Mouse (Mus musculus) hindbrain, embryonic 16.5 days (tissue): ENCODE measurements at regions not wholly inside any gene's neighbourhood (a gene's known extent, or its start where the extent isn't known, plus 50 kb on each side); places are given as distances from the start of the nearest gene placed in this dataset.

ENCODE experiments used
- ATAC-seq: fragments of 200-750 bp; cut with Nextera tagmentation; 2 replicates; pipeline ENCODE4 v1.8.0; 2017; ENCODE audit warnings: moderate TSS enrichment, moderate library complexity
- H3K27ac ChIP-seq: fragments of 300-500 bp; sonication (generic); 2 replicates; pipeline ENCODE4 v1.5.1; 2014; ENCODE audit warnings: low read depth, mild to moderate bottlenecking, control low read depth, low read length, moderate library complexity
- H3K27me3 ChIP-seq: fragments of 300-500 bp; sonication (generic); replicated peaks from 2 replicates; pipeline ENCODE4 v1.6.1; 2014; ENCODE audit warnings: low read length; ENCODE audit not compliant: control insufficient read depth, insufficient read depth
- H3K36me3 ChIP-seq: fragments of 300-500 bp; sonication (generic); 2 replicates; pipeline ENCODE4 v1.6.1; 2014; ENCODE audit warnings: mild to moderate bottlenecking, low read length, moderate library complexity, mixed read lengths; ENCODE audit not compliant: control insufficient read depth, insufficient read depth
- H3K4me1 ChIP-seq: fragments of 300-500 bp; sonication (generic); 2 replicates; pipeline ENCODE4 v1.6.1; 2014; ENCODE audit warnings: low read depth, low read length; ENCODE audit not compliant: control insufficient read depth, insufficient read depth
- H3K4me2 ChIP-seq: fragments of 300-500 bp; sonication (generic); 2 replicates; pipeline ENCODE4 v1.6.1; 2014; ENCODE audit warnings: mild to moderate bottlenecking, low read length, control low read depth, moderate library complexity
- H3K4me3 ChIP-seq: fragments of 300-500 bp; sonication (generic); 2 replicates; pipeline ENCODE4 v1.5.1; 2014; ENCODE audit warnings: mild to moderate bottlenecking, low read length, control low read depth, moderate library complexity
- H3K9ac ChIP-seq: fragments of 300-500 bp; sonication (generic); 2 replicates; pipeline ENCODE4 v1.6.1; 2014; ENCODE audit warnings: low read depth, mild to moderate bottlenecking, control low read depth, low read length, moderate library complexity
- H3K9me3 ChIP-seq: fragments of 300-500 bp; sonication (generic); 2 replicates; pipeline ENCODE4 v1.6.1; 2014; ENCODE audit warnings: mild to moderate bottlenecking, low read length, moderate library complexity; ENCODE audit not compliant: control insufficient read depth
- WGBS: fragments of 180-500 bp; shearing (Covaris S2); extraction: QIAGEN DNeasy Blood & Tissue Kit; methylation state at CpG from one replicate; pipeline ENCODE4 v1.1.7; 2014; 5-methylcytosine and 5-hydroxymethylcytosine counted together

DNA sequence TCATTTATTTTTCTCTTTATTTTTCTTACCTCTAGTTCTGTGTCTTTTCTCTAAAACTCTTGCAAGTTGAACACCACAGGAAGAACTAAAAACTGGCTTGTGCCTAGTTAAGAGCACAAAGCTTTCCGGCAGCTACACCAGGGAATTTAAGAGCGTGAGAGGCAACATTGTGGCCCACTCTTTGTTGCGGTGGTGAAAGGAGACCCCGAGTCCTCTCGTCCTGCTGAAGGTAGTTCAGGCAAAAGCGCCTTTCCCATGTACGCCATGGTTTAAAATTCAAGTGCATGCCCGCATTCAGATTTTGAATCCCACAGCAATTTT is 142.4 kb downstream of the Ascl1 start:
- Histone ChIP-seq H3K4me2 (peak overlapping the region; percentile 40), H3K9me3 (no peaks in the 10 kb centered on the region), H3K9ac (0 out of 2 replicates have a peak overlapping the region, but pooled peaks have one; percentile 10), H3K27me3 (no peaks in the 10 kb centered on the region), H3K36me3 (no peaks in the 10 kb centered on the region), H3K27ac (no peak overlapping the region), H3K4me1 (peaks cover 7% of the 10 kb centered on the region), H3K4me3 (peak overlapping the region; percentile 1)
- WGBS, result 29% methylated on average over 8 of the region's 8 CpGs
- no peak; the same call in 1 of the 2 replicates for ATAC-seq

DNA sequence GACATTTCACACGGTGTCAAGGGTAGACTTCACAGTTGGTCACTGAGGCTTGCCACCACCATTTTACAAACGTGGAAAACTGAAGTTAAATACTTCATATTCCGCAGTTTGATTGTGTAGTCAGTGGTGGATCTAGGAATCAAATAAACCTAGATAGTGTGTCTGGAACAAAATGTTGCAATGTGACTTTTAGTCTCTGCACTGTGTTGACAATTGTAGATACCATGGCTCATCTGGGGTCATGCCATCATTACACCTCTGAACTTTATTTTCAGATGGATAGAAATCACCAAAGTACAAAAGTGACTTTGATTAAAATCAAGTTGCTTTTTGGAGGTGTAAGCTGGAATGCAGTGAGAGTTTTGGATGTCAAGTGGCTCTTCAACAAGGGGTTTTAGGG is 158.3 kb downstream of the Ascl1 start:
- Histone ChIP-seq H3K4me3 (no peak overlapping the region), H3K4me2 (no peak overlapping the region), H3K9me3 (no peaks in the 10 kb centered on the region; the same call in 1 of the 2 replicates), H3K4me1 (no peaks in the 10 kb centered on the region; the same call in 1 of the 2 replicates), H3K27ac (no peak overlapping the region), H3K36me3 (no peaks in the 10 kb centered on the region), H3K9ac (no peak overlapping the region), H3K27me3 (no peaks in the 10 kb centered on the region)
- 89% methylated on average over 3 of the region's 3 CpGs for WGBS
- no peak for ATAC-seq

DNA sequence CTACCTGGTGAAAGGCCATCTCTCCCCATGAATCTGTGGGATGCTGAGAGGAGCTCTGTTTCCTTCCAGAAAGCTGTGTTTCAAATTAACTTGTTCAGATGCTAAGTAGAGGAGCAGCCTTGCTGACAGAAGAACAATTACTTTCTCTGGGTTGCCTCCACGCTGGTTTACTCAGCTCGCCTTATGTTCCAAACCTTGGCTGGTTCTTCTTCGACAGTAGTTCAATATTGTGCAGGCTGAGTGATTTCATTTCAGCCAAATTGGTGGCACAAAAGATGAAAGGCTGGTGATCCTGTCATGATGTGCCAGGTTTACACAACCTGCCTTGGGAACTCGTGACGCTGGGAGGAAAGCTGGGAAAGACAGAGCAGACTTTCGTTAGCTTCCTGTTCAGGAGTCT is 160.1 kb downstream of the Ascl1 start:
- no peaks in the 10 kb centered on the region for H3K27me3 ChIP-seq
- peak; percentile 50; the same call in 1 of the 2 replicates for ATAC-seq
- WGBS, result 29% methylated on average over 6 of the region's 6 CpGs
- H3K36me3 ChIP-seq, result no peaks in the 10 kb centered on the region
- H3K4me2 ChIP-seq, result no peak overlapping the region
- H3K4me1 ChIP-seq, result no peaks in the 10 kb centered on the region; the same call in 1 of the 2 replicates
- H3K27ac ChIP-seq, result no peak overlapping the region
- no peaks in the 10 kb centered on the region; the same call in 1 of the 2 replicates for H3K9me3 ChIP-seq
- H3K4me3 ChIP-seq, result no peak overlapping the region
- H3K9ac ChIP-seq, result no peak overlapping the region

DNA sequence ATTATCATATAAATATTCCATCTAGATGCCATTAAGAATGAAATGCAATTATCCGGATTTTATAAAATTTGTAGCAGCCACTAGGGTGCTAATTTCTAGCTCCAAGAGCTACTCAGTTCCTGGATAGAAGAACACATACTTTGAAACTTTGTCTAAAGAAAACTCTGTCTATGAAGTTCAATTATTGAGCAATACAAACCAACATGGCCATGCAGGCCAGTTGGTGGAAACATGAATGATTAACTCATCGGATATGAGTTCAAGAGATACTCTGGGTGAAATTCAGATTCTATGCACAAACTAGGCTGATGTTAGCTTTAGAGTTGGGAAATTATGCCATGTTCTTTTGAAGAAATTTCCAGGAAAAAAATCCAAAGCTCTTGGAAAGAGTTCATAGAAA is 164.0 kb downstream of the Ascl1 start:
- Histone ChIP-seq H3K4me1 (no peaks in the 10 kb centered on the region; the same call in 1 of the 2 replicates), H3K27ac (no peak overlapping the region), H3K4me2 (no peak overlapping the region), H3K36me3 (no peaks in the 10 kb centered on the region), H3K4me3 (no peak overlapping the region), H3K9me3 (no peaks in the 10 kb centered on the region), H3K9ac (no peak overlapping the region), H3K27me3 (no peaks in the 10 kb centered on the region)
- ATAC-seq, result no peak
- 99% methylated on average over 2 of the region's 2 CpGs for WGBS

DNA sequence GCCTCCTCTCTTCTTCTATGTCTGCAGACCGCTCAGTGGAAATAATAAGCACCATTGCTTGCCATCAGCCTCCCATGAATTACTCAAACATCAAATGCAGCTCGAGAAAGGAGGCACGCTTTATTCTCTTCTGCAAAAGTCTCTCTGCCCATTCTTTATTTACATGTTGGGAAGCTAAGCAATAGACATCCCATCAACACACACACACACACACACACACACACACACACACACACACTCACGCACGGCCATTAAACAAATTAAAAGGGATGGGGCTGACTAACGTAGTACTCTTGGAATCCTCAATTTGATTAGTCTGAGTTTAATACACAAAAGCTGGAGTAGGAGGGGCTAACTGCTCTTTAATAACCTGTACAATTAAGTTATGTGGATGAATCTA is 167.7 kb downstream of the Ascl1 start:
- 43% methylated on average over 6 of the region's 6 CpGs for WGBS
- ATAC-seq, result peak; percentile 37; the same call in 1 of the 2 replicates
- Histone ChIP-seq H3K36me3 (no peaks in the 10 kb centered on the region), H3K27me3 (no peaks in the 10 kb centered on the region), H3K9ac (no peak overlapping the region), H3K4me1 (no peaks in the 10 kb centered on the region), H3K4me2 (peak overlapping the region; percentile 27), H3K9me3 (no peaks in the 10 kb centered on the region), H3K4me3 (no peak overlapping the region), H3K27ac (no peak overlapping the region)

DNA sequence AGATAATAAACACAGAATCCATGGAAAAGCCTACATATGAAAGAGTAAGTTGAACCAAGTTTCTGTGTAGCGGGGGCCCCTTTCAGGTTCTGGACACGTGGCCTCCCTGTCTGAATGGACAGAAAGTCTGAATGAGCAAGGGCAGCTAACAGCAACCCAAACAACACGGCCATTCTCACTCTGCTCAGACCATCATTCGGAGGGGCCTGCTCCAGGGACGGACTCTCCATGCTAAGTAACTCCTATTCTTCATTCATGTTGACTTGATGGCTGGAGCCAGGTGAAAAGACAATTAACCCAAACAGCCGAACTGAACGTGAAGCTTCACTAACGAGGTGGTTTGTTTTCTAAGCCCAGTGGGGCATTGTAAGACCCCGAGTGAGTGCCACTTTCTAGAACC is 168.3 kb downstream of the Ascl1 start:
- WGBS, result 47% methylated on average over 9 of the region's 9 CpGs
- Histone ChIP-seq H3K27ac (no peak overlapping the region), H3K9me3 (no peaks in the 10 kb centered on the region), H3K4me2 (peak overlapping the region; percentile 27; the same call in 1 of the 2 replicates), H3K9ac (no peak overlapping the region), H3K4me1 (no peaks in the 10 kb centered on the region), H3K27me3 (no peaks in the 10 kb centered on the region), H3K36me3 (no peaks in the 10 kb centered on the region), H3K4me3 (no peak overlapping the region)
- peak; percentile 89 for ATAC-seq

DNA sequence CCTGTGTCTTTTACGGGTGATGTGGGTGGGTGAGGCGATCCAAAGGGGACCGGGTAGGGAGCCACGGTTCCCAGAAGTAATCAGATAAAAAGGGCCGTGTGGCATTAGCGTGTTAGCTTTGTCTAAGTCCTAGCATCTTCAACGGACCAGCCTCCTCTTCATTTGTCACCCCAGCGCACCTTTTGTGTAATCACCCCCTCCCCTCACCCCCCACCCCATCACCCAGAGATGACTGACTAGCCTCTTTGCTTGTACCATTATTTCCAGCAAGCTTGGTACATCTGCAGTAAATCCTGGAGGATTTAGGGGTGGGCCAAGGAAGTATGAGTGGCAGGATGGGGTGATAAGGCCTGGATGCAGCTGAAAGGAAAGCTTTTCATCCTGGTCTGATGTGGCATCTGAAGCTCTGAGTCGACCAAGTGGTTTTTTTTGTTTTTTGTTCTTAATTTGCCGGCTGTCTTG is 183.8 kb downstream of the Ascl1 start:
- Histone ChIP-seq H3K4me1 (no peaks in the 10 kb centered on the region; the same call in 1 of the 2 replicates), H3K36me3 (no peaks in the 10 kb centered on the region), H3K4me3 (no peak overlapping the region), H3K9ac (no peak overlapping the region), H3K4me2 (peak overlapping the region; percentile 13; the same call in 1 of the 2 replicates), H3K27me3 (no peaks in the 10 kb centered on the region), H3K9me3 (peaks cover 5% of the 10 kb centered on the region), H3K27ac (no peak overlapping the region)
- 22% methylated on average over 10 of the region's 10 CpGs for WGBS
- no peak for ATAC-seq

DNA sequence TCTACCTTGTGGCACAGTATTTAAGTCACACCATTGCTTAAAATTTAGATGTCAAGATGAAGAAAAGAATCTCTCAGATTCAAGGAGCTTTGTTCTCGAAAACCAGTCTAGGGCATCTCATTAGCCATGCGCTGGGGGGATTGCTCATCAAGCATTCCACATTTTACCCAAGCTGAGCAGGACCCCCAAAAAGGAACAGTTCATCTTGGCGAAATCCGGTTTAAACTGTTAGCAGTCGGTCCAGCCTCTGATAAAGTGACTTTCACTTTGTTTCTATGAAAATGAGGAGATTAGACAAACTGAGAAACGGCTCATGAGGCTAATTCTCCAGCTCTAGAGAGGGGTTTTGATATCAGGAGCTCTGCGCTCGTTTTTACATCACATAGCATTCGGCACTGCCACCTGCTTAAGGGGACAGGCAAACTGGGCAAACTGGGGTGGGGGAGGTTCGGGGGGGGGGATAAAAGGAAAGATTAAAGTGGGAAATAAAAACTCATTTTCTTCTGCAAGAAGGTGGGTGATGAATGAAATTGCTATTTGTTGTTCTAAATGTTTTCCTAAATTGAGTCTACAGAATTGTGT is 184.6 kb downstream of the Ascl1 start:
- Histone ChIP-seq H3K36me3 (no peaks in the 10 kb centered on the region), H3K4me1 (no peaks in the 10 kb centered on the region; the same call in 1 of the 2 replicates), H3K9me3 (peaks cover 5% of the 10 kb centered on the region), H3K4me2 (no peak overlapping the region), H3K27ac (no peak overlapping the region), H3K4me3 (no peak overlapping the region), H3K9ac (no peak overlapping the region), H3K27me3 (no peaks in the 10 kb centered on the region)
- no peak for ATAC-seq
- 52% methylated on average over 10 of the region's 10 CpGs for WGBS

DNA sequence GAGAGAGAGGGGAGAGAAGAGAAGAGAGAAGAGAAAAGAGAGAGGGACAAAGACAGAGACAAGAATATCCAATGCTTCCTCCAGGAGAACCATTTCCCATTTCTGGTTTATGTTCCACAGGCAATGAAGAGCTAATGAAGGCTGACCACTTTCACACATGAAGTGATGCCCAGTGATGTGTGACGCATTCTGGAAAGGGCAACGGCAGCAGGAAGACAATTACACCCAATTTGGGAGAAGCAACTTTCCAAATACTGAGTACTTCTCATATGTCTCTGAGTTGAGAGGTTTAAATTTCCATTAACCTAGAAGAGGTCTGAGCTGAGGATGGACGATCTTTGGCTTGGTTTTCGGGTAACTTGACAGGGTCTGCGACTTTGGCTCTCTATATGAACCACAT is 196.3 kb downstream of the Ascl1 start:
- no peak for ATAC-seq
- Histone ChIP-seq H3K36me3 (no peaks in the 10 kb centered on the region), H3K9me3 (no peaks in the 10 kb centered on the region), H3K4me3 (no peak overlapping the region), H3K27me3 (no peaks in the 10 kb centered on the region), H3K9ac (no peak overlapping the region), H3K27ac (no peak overlapping the region), H3K4me1 (no peaks in the 10 kb centered on the region), H3K4me2 (no peak overlapping the region)
- 73% methylated on average over 5 of the region's 5 CpGs for WGBS
